Mouse (Mus musculus) megakaryocyte, embryonic 14.5 days (primary cell): ENCODE results near the gene Csf2. TPM values are rescaled to one million over a fixed set of nuclear protein-coding genes. Genes with fewer than 3 reads are reported as not detected.
A peak's percentile ranks its signal among the peaks of the same experiment; 100 is the strongest.
"Not testable (repeated sequence)": the region's sequence is repeated elsewhere in the genome, so short reads cannot be mapped to it uniquely, and the experiment has no call there.

Experiments used
- H3K27me3 ChIP-seq: replicated peaks from 2 replicates; pipeline ENCODE3; 2012; ENCODE audit warnings: inconsistent platforms
- H3K36me3 ChIP-seq: replicated peaks from 2 replicates; pipeline ENCODE3; 2012; ENCODE audit warnings: low read length, inconsistent platforms, mixed read lengths
- H3K4me1 ChIP-seq: 2 replicates; pipeline ENCODE4 v1.6.1; 2012; ENCODE audit warnings: inconsistent platforms
- H3K4me3 ChIP-seq: replicated peaks from 2 replicates; pipeline ENCODE3; 2012; ENCODE audit warnings: moderate library complexity, mild to moderate bottlenecking, inconsistent platforms
- H3K9me3 ChIP-seq: 2 replicates; pipeline ENCODE4 v1.6.1; 2012; ENCODE audit warnings: inconsistent platforms
- FLI1 ChIP-seq: IDR thresholded peaks from 2 replicates; pipeline ENCODE4 v1.6.1; 2012; ENCODE audit warnings: low read length, inconsistent platforms, mixed read lengths
- GATA1 ChIP-seq: IDR thresholded peaks from 3 replicates; pipeline ENCODE4 v1.6.1; 2012; ENCODE audit warnings: mixed read lengths, low read length, inconsistent platforms, borderline replicate concordance
- polyA plus RNA-seq: library from polyadenylated mRNA; stranded (reverse); fragments of >175 nt; gene quantifications from 2 replicates; pipeline ENCODE4 v1.2.3, GENCODE M21; 2012; ENCODE audit warnings: low replicate concordance; ENCODE audit not compliant: insufficient read depth

The Csf2 gene
- not detected in 2 replicates for polyA plus RNA-seq

DNA sequence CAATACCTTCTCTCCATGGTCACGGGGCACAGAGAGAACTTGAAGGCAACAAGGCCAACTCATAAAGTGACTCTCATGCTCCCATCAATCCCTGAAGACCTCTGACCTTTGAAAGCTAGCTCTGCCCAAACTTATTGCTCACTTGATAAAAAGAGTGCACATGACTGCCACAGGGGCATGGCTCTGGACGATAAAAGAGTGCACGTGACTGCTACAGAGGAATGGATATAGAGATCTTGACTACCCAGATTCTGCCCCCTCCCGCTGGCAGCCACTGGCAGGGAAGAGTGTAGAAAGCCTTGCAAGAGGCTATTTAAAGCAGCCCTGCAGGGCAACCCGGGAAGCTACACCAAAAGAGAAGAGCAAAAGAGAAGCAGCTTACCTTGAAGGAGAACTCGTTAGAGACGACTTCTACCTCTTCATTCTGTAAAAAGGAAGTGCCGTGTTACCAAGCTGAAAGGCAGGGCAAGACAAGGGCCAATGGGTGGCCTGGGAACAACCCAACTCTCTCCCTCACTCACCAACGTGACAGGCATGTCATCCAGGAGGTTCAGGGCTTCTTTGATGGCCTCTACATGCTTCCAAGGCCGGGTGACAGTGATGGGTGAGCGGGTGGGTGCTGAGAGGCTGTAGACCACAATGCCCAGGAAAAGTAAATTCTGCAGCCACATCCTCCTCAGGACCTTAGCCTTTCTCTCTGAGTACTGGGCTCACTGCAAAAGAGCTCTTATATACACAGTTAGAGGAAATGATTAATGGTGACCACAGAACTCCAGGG is at the start of gene Csf2:
Gene Csf2 (minus strand): TSS at position 728 of the 778 bp plus-strand sequence.
- Histone ChIP-seq H3K4me3 (peak within 1 kb of the TSS; percentile 2), H3K9me3 (no peaks in the 10 kb centered on the region), H3K4me1 (peaks cover 44% of the 10 kb centered on the region), H3K36me3 (no peaks in the 10 kb centered on the region), H3K27me3 (peaks cover 64% of the 10 kb centered on the region)
- TF ChIP-seq FLI1 (no peak), GATA1 (no peak)

DNA sequence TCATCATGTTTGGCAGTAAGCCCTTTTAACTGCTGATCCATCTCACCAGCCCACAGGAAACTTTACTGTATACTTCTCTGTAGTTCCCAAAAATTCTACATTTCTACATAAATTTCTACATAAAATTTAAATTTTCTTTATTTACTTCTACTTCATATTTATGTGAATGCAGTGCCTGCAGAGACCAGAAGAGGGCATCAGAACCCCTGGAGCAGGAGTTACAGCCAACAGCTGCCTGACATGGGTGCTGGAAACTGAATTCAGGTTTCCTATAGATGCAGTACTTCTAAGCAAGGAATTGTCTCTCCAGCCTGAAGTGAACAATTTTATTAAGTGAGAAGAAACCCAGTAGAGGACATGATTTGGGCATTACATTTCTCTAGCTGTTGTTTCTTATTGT is 49.3 kb upstream of the Csf2 start:
- H3K27me3 ChIP-seq: peaks cover 47% of the 10 kb centered on the region
- H3K9me3 ChIP-seq: peaks cover 28% of the 10 kb centered on the region
- no peak overlapping the region for H3K4me3 ChIP-seq
- H3K36me3 ChIP-seq: no peaks in the 10 kb centered on the region
- TF ChIP-seq FLI1 (no peak), GATA1 (no peak)
- peaks cover 2% of the 10 kb centered on the region for H3K4me1 ChIP-seq

DNA sequence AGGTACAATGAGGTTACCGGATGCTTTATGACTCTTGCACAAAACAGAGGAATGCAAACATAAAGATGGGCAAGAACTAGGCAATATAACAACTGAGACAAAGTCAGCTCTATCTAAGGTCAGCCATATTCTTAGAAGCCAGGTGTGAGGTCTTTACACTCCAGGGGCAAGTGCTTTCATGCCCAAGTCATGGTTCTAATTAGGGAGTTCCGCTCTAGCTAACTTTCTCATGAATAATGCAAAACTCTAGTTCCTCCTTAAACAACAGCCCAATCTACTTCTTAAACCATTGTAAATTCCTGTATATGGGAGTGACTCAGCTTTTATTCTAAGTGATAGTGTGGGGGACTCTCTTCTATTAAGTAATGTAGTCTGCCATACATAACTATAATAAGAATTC is 48.0 kb upstream of the Csf2 start:
- not testable (repeated sequence) for H3K4me1 ChIP-seq, H3K36me3 ChIP-seq
- H3K9me3 ChIP-seq: peaks cover 28% of the 10 kb centered on the region

DNA sequence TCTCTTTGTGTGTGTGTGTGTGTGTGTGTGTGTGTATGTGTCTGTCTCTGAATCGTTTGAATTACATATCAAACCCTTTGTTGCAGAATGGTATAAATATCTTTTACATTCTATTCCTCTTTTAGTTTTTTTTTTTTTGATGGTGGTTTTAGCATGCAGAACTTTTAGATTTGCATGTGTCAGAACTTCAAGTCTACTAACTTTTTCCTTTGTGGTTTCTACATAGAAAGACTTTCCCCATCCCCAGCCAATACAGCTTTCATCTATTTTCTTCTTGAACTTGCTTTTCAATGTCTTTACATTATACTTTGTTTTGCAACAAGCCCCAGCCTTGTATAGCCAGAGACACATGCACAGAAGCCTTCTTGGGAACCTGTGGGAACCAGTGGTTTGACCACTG is 47.3 kb upstream of the Csf2 start:
- no peaks in the 10 kb centered on the region for H3K4me1 ChIP-seq
- peaks cover 28% of the 10 kb centered on the region for H3K27me3 ChIP-seq
- no peak overlapping the region for H3K4me3 ChIP-seq
- no peaks in the 10 kb centered on the region for H3K36me3 ChIP-seq
- peaks cover 28% of the 10 kb centered on the region for H3K9me3 ChIP-seq
- TF ChIP-seq GATA1 (no peak), FLI1 (no peak)

More for the DNA sequence above, 48.0 kb upstream of the Csf2 start:
- peaks cover 35% of the 10 kb centered on the region for H3K27me3 ChIP-seq
- not testable (repeated sequence) for H3K4me3 ChIP-seq

DNA sequence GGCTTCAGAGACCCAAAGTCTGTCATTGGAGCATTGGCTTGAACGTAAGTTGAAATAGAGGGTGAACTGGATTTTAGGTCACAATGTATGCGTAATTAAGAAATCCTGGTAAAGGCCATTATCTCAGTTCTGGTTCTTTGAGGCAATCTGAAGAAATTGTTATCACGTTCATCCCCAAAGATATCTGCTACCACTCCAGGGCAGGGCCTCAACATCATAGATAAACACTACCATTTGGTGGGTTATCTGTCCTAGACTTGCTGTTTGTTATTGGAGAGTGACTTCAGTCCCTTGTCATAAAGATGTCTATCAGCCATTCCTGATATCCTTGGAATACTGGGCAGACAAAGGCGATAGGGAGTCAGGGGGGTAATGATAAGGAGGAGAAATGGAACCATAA is 46.5 kb upstream of the Csf2 start:
- Histone ChIP-seq H3K4me3 (no peak overlapping the region), H3K9me3 (peaks cover 28% of the 10 kb centered on the region), H3K4me1 (no peaks in the 10 kb centered on the region), H3K27me3 (peaks cover 25% of the 10 kb centered on the region), H3K36me3 (no peaks in the 10 kb centered on the region)
- TF ChIP-seq FLI1 (no peak), GATA1 (no peak)

DNA sequence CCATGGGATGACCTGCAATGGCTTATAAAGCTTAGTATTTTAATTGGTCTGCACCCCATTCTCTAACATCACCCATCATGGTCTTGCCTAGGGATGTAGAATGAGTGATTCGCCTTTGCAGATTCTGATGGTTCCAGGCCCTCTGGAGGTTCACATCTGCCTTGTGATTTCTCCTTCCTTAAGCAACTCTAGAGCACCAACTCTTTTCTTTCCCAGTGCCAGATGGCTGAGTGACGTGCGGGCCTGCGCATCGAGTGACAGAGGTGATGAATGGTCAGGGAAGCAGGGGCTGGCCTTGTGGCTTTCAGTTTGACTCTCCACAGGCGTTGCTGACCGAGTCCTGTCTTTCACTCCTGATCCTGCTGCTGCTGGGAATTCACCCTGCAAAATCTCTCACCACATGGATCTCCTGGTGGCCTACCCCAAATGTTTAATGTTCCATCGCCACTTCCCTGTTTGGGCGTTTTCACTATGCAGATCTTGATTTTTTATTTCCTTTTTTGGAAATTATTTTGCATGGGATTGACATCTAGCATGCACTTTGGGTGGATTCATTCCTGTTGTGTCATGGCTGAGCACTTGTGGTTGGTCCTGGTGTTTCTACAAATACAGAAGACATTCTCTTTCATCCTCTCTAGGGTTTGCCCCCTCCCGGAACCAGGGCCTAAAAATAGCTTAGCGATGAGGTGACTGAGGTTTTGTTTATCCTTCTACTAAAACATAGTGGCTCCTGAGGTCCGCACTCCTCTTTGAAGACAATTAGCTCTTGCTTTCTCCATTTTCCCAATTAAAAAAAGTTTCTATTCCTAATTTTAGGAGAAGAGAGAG is 44.7 kb upstream of the Csf2 start:
- H3K9me3 ChIP-seq: peaks cover 16% of the 10 kb centered on the region
- H3K4me1 ChIP-seq: no peaks in the 10 kb centered on the region; the same call in 1 of the 2 replicates
- H3K4me3 ChIP-seq: no peak overlapping the region
- TF ChIP-seq FLI1 (no peak), GATA1 (no peak)
- H3K36me3 ChIP-seq: no peaks in the 10 kb centered on the region
- H3K27me3 ChIP-seq: peaks cover 24% of the 10 kb centered on the region

DNA sequence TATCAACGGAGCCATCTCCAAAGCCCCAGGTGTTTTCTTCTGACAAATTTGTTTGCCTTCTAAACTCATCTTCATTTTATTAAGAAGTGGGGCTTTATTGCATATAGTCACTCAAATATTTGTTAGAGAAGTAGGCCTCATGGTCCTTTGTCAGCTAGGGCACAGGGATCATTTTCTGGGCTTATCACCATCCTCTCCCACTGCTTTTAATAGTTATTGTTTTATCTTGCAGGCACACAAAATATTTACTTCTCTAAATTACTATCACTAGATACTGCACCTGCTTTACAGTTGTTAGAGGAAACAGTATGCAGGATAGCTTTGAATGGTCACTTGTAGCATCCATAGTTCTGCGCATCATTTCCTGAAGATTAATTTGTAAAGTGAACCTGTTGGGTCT is 42.7 kb upstream of the Csf2 start:
- peaks cover 22% of the 10 kb centered on the region for H3K27me3 ChIP-seq
- peaks cover 1% of the 10 kb centered on the region for H3K9me3 ChIP-seq
- no peak overlapping the region for H3K4me3 ChIP-seq
- TF ChIP-seq GATA1 (no peak), FLI1 (no peak)
- H3K4me1 ChIP-seq: peaks cover 8% of the 10 kb centered on the region
- no peaks in the 10 kb centered on the region for H3K36me3 ChIP-seq

DNA sequence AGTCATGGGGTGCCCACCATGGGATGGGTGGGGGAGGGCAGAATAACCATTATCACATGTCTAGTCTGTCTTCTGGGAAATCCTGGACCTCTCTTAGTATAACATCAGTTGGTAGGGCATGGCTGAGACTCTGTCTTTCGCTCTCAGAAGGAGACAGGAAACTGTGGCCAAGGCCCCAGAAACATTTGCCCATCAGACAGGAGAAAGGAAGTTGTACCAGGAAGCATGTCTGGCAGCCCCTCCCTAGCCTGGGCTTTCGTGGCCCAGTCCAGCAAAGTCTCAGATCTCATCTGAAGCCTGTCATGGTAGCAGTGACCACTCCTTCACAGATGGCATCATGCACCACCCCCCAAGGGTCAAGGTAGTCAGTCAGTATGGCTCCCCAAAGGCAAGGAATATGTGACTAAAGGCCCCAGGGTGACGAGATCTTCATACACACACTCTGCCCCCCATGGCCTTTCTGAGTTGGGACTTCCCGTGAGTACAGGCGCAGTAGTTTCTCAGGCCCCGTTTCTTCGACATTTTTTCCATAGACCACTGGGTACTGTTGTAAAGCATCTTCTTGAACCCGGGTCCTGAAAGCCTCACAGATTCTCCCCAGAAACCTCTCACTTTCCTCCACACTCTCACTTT is 38.5 kb upstream of the Csf2 start:
- Histone ChIP-seq H3K36me3 (no peaks in the 10 kb centered on the region), H3K27me3 (peaks cover 7% of the 10 kb centered on the region), H3K9me3 (peaks cover 4% of the 10 kb centered on the region; the same call in 1 of the 2 replicates), H3K4me1 (peaks cover 8% of the 10 kb centered on the region), H3K4me3 (no peak overlapping the region)
- no peak for TF ChIP-seq GATA1
- no peak for TF ChIP-seq FLI1

DNA sequence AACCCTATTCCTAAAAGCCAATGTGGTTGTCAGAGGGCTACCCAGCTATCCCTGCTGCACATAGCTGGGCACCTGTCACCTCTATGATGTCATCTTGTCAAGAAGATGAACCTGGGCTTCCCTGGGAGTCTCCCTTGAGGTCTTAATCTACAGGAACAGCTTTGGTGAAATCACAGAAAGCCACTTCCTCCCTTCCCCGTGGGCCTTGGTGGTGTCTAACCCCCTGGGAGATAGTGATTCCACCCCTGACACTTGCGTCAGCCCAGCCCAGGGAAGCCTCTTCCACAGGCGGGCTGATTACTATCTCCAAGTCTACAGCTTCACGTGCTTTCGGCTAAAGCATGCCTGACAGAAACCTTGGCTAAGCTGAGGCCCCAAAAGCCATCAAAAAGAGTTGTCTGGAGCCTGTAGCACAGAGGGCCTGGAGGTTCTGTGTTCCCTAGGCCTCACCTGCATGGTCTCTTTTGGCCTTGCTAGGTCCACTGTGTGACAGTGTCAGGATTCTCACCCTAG is 22.0 kb upstream of the Csf2 start:
- no peaks in the 10 kb centered on the region for H3K4me1 ChIP-seq

More for the DNA sequence above, 22.0 kb upstream of the Csf2 start:
- no peaks in the 10 kb centered on the region for H3K36me3 ChIP-seq
- peaks cover 7% of the 10 kb centered on the region; the same call in 1 of the 2 replicates for H3K9me3 ChIP-seq
- peaks cover 65% of the 10 kb centered on the region for H3K27me3 ChIP-seq
- H3K4me3 ChIP-seq: no peak overlapping the region
- TF ChIP-seq GATA1 (no peak), FLI1 (no peak)
